Mouse (Mus musculus): ENCODE results near the gene Mycl. TPM values are rescaled to one million over a fixed set of nuclear protein-coding genes. Genes with fewer than 3 reads are reported as not detected.
A peak's percentile ranks its signal among the peaks of the same experiment; 100 is the strongest.

The Mycl gene
- polyA plus RNA-seq (2012; rRNA removed), result 3.0 and 7.1 TPM in 2 replicates

DNA sequence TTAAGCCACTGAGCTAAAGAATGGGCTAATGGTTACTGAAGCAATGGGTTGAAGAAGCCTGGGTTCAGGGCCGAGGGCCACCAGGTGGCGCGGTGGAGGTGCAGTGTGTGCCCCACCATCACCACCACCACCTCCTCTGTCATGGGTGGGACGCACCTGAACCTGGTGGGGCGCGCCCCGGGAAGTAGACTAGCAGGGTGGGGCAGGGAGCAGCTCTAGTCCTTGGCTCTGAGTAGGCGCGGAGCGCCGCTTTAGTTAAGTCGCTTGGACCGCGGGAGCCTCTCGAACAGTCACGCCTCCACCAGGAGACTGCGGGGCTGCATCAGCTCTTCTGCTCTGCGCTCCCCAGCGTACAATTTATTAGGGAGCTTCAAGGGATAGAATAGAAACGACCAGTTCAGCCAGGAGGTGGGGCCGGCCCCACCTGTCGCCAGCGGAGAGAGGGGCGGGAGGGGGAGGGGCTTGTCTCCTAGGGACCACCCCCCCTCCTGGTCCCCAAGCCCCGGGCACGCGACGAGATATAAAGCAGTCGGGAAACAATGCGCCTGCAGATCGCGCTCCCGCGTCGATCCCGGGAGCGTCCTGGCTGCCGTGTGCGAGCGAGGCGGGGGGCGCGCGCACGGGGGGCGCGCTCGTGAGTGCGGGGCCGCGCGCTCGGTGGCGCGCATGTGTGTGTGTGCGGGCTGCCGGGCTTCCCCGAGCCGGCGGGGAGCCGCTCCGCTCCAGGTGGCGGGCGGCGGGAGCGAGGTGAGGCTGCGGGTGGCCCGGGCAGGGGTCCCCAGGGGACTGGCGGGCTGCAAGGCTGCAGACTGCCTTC is at the start of gene Mycl:
TSS of gene Mycl (plus strand) at position 249 of the 817 bp plus-strand sequence.
- peak within 1 kb of the TSS; percentile 43 for H3K27ac ChIP-seq (ENCODE audit: insufficient read depth, low read depth, low read length)
- H3K4me1 ChIP-seq (ENCODE audit: control insufficient read depth, insufficient read depth, insufficient read length, low read length), result peaks cover 10% of the 10 kb centered on the region; the same call in 1 of the 2 replicates
- TF ChIP-seq POLR2A (IDR thresholded peaks at IDR 0.05; ENCODE audit: low read depth, low read length) (no peak; the same call in 1 of the 2 replicates), CTCF (IDR thresholded peaks at IDR 0.05; ENCODE audit: extremely low read depth, insufficient read length, insufficient replicate concordance, low read depth, low read length) (peak; percentile 82)
- 2% methylated on average over 67 of the region's 69 CpGs for WGBS
- H3K4me3 ChIP-seq (ENCODE audit: low read depth, low read length), result peak within 1 kb of the TSS; percentile 84
- H3K27me3 ChIP-seq (ENCODE audit: control insufficient read depth, insufficient read depth, low read length), result peaks cover 3% of the 10 kb centered on the region; the same call in 1 of the 2 replicates
- H3K36me3 ChIP-seq (ENCODE audit: control insufficient read depth, insufficient read depth, low read length), result peaks cover 1% of the 10 kb centered on the region; the same call in 1 of the 2 replicates

- H3K4me1 ChIP-seq (ENCODE audit: control insufficient read depth, insufficient read depth, insufficient read length, low read length), result peaks cover 15% of the 10 kb centered on the region
- no peak for TF ChIP-seq CTCF (IDR thresholded peaks at IDR 0.05; ENCODE audit: extremely low read depth, insufficient read length, insufficient replicate concordance, low read depth, low read length)
- TF ChIP-seq POLR2A (IDR thresholded peaks at IDR 0.05; ENCODE audit: low read depth, low read length), result no peak
- peaks cover 33% of the 10 kb centered on the region for H3K36me3 ChIP-seq (ENCODE audit: control insufficient read depth, insufficient read depth, low read length)
- no peaks in the 10 kb centered on the region for H3K27me3 ChIP-seq (ENCODE audit: control insufficient read depth, insufficient read depth, low read length)
- H3K27ac ChIP-seq (ENCODE audit: insufficient read depth, low read depth, low read length), result no peak overlapping the region
- no peak overlapping the region for H3K4me3 ChIP-seq (ENCODE audit: low read depth, low read length)
- WGBS, result 93% methylated on average over 3 of the region's 3 CpGs
Measured at GRCm38 (mm10) chr4:122947223-122947622, 48.2 kb upstream of the Mycl start.

GRCm38 (mm10) chr4:122949096-122949495 is 46.4 kb upstream of the Mycl start:
- peaks cover 22% of the 10 kb centered on the region for H3K4me1 ChIP-seq (ENCODE audit: control insufficient read depth, insufficient read depth, insufficient read length, low read length)
- no peak overlapping the region for H3K27ac ChIP-seq (ENCODE audit: insufficient read depth, low read depth, low read length)
- H3K4me3 ChIP-seq (ENCODE audit: low read depth, low read length), result no peak overlapping the region
- TF ChIP-seq CTCF (IDR thresholded peaks at IDR 0.05; ENCODE audit: extremely low read depth, insufficient read length, insufficient replicate concordance, low read depth, low read length) (no peak), POLR2A (IDR thresholded peaks at IDR 0.05; ENCODE audit: low read depth, low read length) (no peak)
- WGBS, result 86% methylated on average over 8 of the region's 8 CpGs
- peaks cover 33% of the 10 kb centered on the region for H3K36me3 ChIP-seq (ENCODE audit: control insufficient read depth, insufficient read depth, low read length)
- no peaks in the 10 kb centered on the region for H3K27me3 ChIP-seq (ENCODE audit: control insufficient read depth, insufficient read depth, low read length)

- Histone ChIP-seq H3K27ac (ENCODE audit: insufficient read depth, low read depth, low read length) (peak overlapping the region; percentile 93), H3K4me3 (ENCODE audit: low read depth, low read length) (peak overlapping the region; percentile 48), H3K27me3 (ENCODE audit: control insufficient read depth, insufficient read depth, low read length) (no peaks in the 10 kb centered on the region), H3K36me3 (ENCODE audit: control insufficient read depth, insufficient read depth, low read length) (peaks cover 28% of the 10 kb centered on the region), H3K4me1 (ENCODE audit: control insufficient read depth, insufficient read depth, insufficient read length, low read length) (peaks cover 34% of the 10 kb centered on the region)
- no peak; the same call in 1 of the 2 replicates for TF ChIP-seq CTCF (IDR thresholded peaks at IDR 0.05; ENCODE audit: extremely low read depth, insufficient read length, insufficient replicate concordance, low read depth, low read length)
- TF ChIP-seq POLR2A (IDR thresholded peaks at IDR 0.05; ENCODE audit: low read depth, low read length), result no peak
- WGBS, result 39% methylated on average over 5 of the region's 5 CpGs
Measured at GRCm38 (mm10) chr4:122954680-122955411, 40.6 kb upstream of the Mycl start.

- TF ChIP-seq CTCF (IDR thresholded peaks at IDR 0.05; ENCODE audit: extremely low read depth, insufficient read length, insufficient replicate concordance, low read depth, low read length) (no peak), POLR2A (IDR thresholded peaks at IDR 0.05; ENCODE audit: low read depth, low read length) (peak; percentile 56; the same call in 1 of the 2 replicates)
- 10% methylated on average over 17 of the region's 17 CpGs for WGBS
- peaks cover 21% of the 10 kb centered on the region for H3K36me3 ChIP-seq (ENCODE audit: control insufficient read depth, insufficient read depth, low read length)
- no peaks in the 10 kb centered on the region for H3K27me3 ChIP-seq (ENCODE audit: control insufficient read depth, insufficient read depth, low read length)
- H3K4me3 ChIP-seq (ENCODE audit: low read depth, low read length), result peak overlapping the region; percentile 48
- peak overlapping the region; percentile 93 for H3K27ac ChIP-seq (ENCODE audit: insufficient read depth, low read depth, low read length)
- H3K4me1 ChIP-seq (ENCODE audit: control insufficient read depth, insufficient read depth, insufficient read length, low read length), result peaks cover 36% of the 10 kb centered on the region
Measured at GRCm38 (mm10) chr4:122955412-122956136, 39.9 kb upstream of the Mycl start.

- Histone ChIP-seq H3K4me3 (ENCODE audit: low read depth, low read length) (no peak overlapping the region), H3K27me3 (ENCODE audit: control insufficient read depth, insufficient read depth, low read length) (no peaks in the 10 kb centered on the region; the same call in 1 of the 2 replicates), H3K36me3 (ENCODE audit: control insufficient read depth, insufficient read depth, low read length) (peaks cover 16% of the 10 kb centered on the region), H3K27ac (ENCODE audit: insufficient read depth, low read depth, low read length) (no peak overlapping the region), H3K4me1 (ENCODE audit: control insufficient read depth, insufficient read depth, insufficient read length, low read length) (peaks cover 40% of the 10 kb centered on the region)
- TF ChIP-seq POLR2A (IDR thresholded peaks at IDR 0.05; ENCODE audit: low read depth, low read length) (no peak), CTCF (IDR thresholded peaks at IDR 0.05; ENCODE audit: extremely low read depth, insufficient read length, insufficient replicate concordance, low read depth, low read length) (no peak)
- 74% methylated on average over 5 of the region's 6 CpGs for WGBS
Measured at GRCm38 (mm10) chr4:122956301-122956700, 39.2 kb upstream of the Mycl start.
